8 mouse cellular contexts compared by ENCODE assay signal in the genomic region with DNA sequence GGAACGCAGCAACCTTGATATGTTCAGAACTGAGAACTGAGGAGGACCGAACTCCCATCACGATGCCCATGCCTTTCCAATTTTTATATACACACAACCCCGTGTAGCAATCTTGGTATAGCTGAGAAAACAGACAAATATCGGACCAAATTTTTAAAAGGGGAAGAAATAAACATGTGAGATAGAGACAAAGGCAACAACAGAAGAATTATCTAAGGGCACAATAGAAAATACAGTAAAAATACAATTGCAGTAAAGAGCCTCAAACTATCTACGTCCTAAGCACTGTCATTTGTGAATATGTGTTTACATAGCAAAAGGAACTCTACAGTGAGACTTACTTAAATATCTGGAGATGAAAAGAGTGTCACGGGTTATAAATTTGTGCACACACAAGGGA. TPM values are rescaled to one million over a fixed set of nuclear protein-coding genes. Genes with fewer than 3 reads are reported as not detected.
DNase-seq lines count a peak whose midpoint lies in the region; ATAC-seq lines count a peak whose summit lies in the region.

A gene (minus strand): TSS at position 101 of the 400 bp plus-strand sequence.

- ATAC-seq in kidney, embryonic 15.5 days (replicated peaks; ENCODE audit: low FRiP score): no peak; the same call in 1 of the 2 replicates
- ATAC-seq in embryonic facial prominence, embryonic 11.5 days (replicated peaks; ENCODE audit: insufficient number of reproducible peaks, low FRiP score, low TSS enrichment, low read depth): peak; percentile 47; the same call in 1 of the 2 replicates
- ATAC-seq in hindbrain, embryonic 16.5 days: no peak
- ATAC-seq in cerebellum, adult (ENCODE audit: insufficient number of reproducible peaks, low FRiP score, low TSS enrichment): no peak

- peaks cover 22% of the 10 kb centered on the region for H3K27me3 ChIP-seq in kidney, embryonic 15.5 days
- H3K27me3 ChIP-seq in embryonic facial prominence, embryonic 11.5 days (ENCODE audit: control insufficient read depth, insufficient read depth, low read length): peaks cover 9% of the 10 kb centered on the region; the same call in 1 of the 2 replicates
- H3K27me3 ChIP-seq in hindbrain, embryonic 16.5 days (replicated peaks; ENCODE audit: control insufficient read depth, insufficient read depth, low read length): peaks cover 6% of the 10 kb centered on the region
- H3K27me3 ChIP-seq in midbrain, embryonic 10.5 days (ENCODE audit: low read depth, poor library complexity, severe bottlenecking): peaks cover 22% of the 10 kb centered on the region

- H3K4me3 ChIP-seq in kidney, embryonic 15.5 days (replicated peaks): peak within 1 kb of the TSS; percentile 57
- peak within 1 kb of the TSS; percentile 46 for H3K4me3 ChIP-seq in embryonic facial prominence, embryonic 11.5 days (ENCODE audit: low read depth, low read length)
- peak within 1 kb of the TSS; percentile 71 for H3K4me3 ChIP-seq in hindbrain, embryonic 16.5 days (ENCODE audit: low read length)
- H3K4me3 ChIP-seq in midbrain, embryonic 10.5 days: peak within 1 kb of the TSS; percentile 71

- no peak for DNase-seq in kidney, postnatal 25 days
- DNase-seq in embryonic facial prominence, embryonic 11.5 days (ENCODE audit: low spot score): no peak
- DNase-seq in midbrain, embryonic 10.5 days (ENCODE audit: low spot score): no peak
- no peak for DNase-seq in Muller cell, postnatal 12 days (ENCODE audit: inconsistent ontology term)
- no peak for DNase-seq in right cerebral cortex, postnatal 36 days (ENCODE audit: low spot score in 2 of 2)

- H3K36me3 ChIP-seq in kidney, embryonic 15.5 days: no peaks in the 10 kb centered on the region
- no peaks in the 10 kb centered on the region for H3K36me3 ChIP-seq in embryonic facial prominence, embryonic 11.5 days (replicated peaks; ENCODE audit: control insufficient read depth, insufficient read depth, low read depth, low read length)
- no peaks in the 10 kb centered on the region for H3K36me3 ChIP-seq in hindbrain, embryonic 16.5 days (ENCODE audit: control insufficient read depth, insufficient read depth, low read length)
- no peaks in the 10 kb centered on the region for H3K36me3 ChIP-seq in midbrain, embryonic 10.5 days

- no peak within 1 kb of the TSS for H3K27ac ChIP-seq in kidney, embryonic 15.5 days
- no peak within 1 kb of the TSS for H3K27ac ChIP-seq in embryonic facial prominence, embryonic 11.5 days (replicated peaks; ENCODE audit: low read depth, low read length)
- H3K27ac ChIP-seq in hindbrain, embryonic 16.5 days (ENCODE audit: low read depth, low read length): peak within 1 kb of the TSS; percentile 83
- H3K27ac ChIP-seq in midbrain, embryonic 10.5 days (replicated peaks): peak within 1 kb of the TSS; percentile 84

- H3K9ac ChIP-seq in kidney, embryonic 15.5 days: peak within 1 kb of the TSS; percentile 25; the same call in 1 of the 2 replicates
- peak within 1 kb of the TSS; percentile 59 for H3K9ac ChIP-seq in embryonic facial prominence, embryonic 11.5 days (replicated peaks; ENCODE audit: low read length)
- H3K9ac ChIP-seq in hindbrain, embryonic 16.5 days (ENCODE audit: low read depth, low read length): peak within 1 kb of the TSS; percentile 76

- 32% methylated on average over 7 of the region's 7 CpGs for WGBS in kidney, embryonic 15.5 days
- 40% methylated on average over 7 of the region's 7 CpGs for WGBS in embryonic facial prominence, embryonic 11.5 days
- WGBS in hindbrain, embryonic 16.5 days: 39% methylated on average over 7 of the region's 7 CpGs
- WGBS in midbrain, embryonic 10.5 days: 36% methylated on average over 7 of the region's 7 CpGs

- H3K4me2 ChIP-seq in kidney, embryonic 15.5 days: peak within 1 kb of the TSS; percentile 96
- peak within 1 kb of the TSS; percentile 94 for H3K4me2 ChIP-seq in embryonic facial prominence, embryonic 11.5 days (ENCODE audit: low read depth, low read length)
- peak within 1 kb of the TSS; percentile 69 for H3K4me2 ChIP-seq in hindbrain, embryonic 16.5 days (ENCODE audit: low read length)

- peaks cover 12% of the 10 kb centered on the region for H3K4me1 ChIP-seq in kidney, embryonic 15.5 days
- H3K4me1 ChIP-seq in embryonic facial prominence, embryonic 11.5 days (ENCODE audit: control insufficient read depth, insufficient read depth, low read length): peaks cover 2% of the 10 kb centered on the region; the same call in 1 of the 2 replicates
- H3K4me1 ChIP-seq in hindbrain, embryonic 16.5 days (ENCODE audit: control insufficient read depth, insufficient read depth, low read depth, low read length): peaks cover 11% of the 10 kb centered on the region
- H3K4me1 ChIP-seq in midbrain, embryonic 10.5 days: peaks cover 11% of the 10 kb centered on the region

- no peaks in the 10 kb centered on the region for H3K9me3 ChIP-seq in kidney, embryonic 15.5 days (replicated peaks)
- H3K9me3 ChIP-seq in embryonic facial prominence, embryonic 11.5 days (replicated peaks; ENCODE audit: control insufficient read depth, low read length): no peaks in the 10 kb centered on the region
- no peaks in the 10 kb centered on the region for H3K9me3 ChIP-seq in hindbrain, embryonic 16.5 days (ENCODE audit: control insufficient read depth, low read length)
- H3K9me3 ChIP-seq in midbrain, embryonic 10.5 days (replicated peaks): no peaks in the 10 kb centered on the region

RNA-seq across cellular contexts. Expression of the gene that starts here (rescaled TPM):
- polyA plus RNA-seq in kidney, embryonic 15.5 days (2015; fragmentation: Nextera tagmentation; extraction: Ambion mirVana): 0.21 and 0.58 TPM in 2 replicates
- polyA plus RNA-seq in embryonic facial prominence, embryonic 11.5 days (2014; fragmentation: Nextera tagmentation; extraction: Ambion mirVana): 1.6 and 1.7 TPM in 2 replicates
- 5.7 and 6.2 TPM in 2 replicates for polyA plus RNA-seq in hindbrain, embryonic 16.5 days (2015; fragmentation: Nextera tagmentation; extraction: Ambion mirVana)
- polyA plus RNA-seq in midbrain, embryonic 10.5 days (2016; fragmentation: Nextera tagmentation; extraction: Ambion mirVana): 0.94 and 1.3 TPM in 2 replicates

Comparison
In these comparisons a context has a peak if more than half of its experiments do, and no peak if none do; other contexts are left out.
1. H3K27ac ChIP-seq: peak in hindbrain, embryonic 16.5 days (single experiment) and midbrain, embryonic 10.5 days (single experiment); none in kidney, embryonic 15.5 days (single experiment) and embryonic facial prominence, embryonic 11.5 days (single experiment).
2. H3K9ac ChIP-seq: peak in every context shown above with its lines; median percentile 76 in hindbrain, embryonic 16.5 days; 59 in embryonic facial prominence, embryonic 11.5 days; 25 in kidney, embryonic 15.5 days.
3. Peak in every context shown above with its lines, with median percentiles within 50 percentile points of each other: H3K4me2 ChIP-seq and H3K4me3 ChIP-seq.